Mouse (Mus musculus): ENCODE measurements around the gene Col4a3. TPM values are rescaled to one million over a fixed set of nuclear protein-coding genes. Genes with fewer than 3 reads are reported as not detected.

Gene Col4a3
- polyA plus RNA-seq, 1 experiment from 2014 or later: 0.38 TPM

GRCm38 (mm10) chr1:82590266-82590665 is 3.5 kb downstream of the Col4a3 start:
- Histone ChIP-seq H3K4me2 (ENCODE audit: low read depth, low read length) (no peak overlapping the region), H3K27ac (ENCODE audit: low read length) (no peak overlapping the region), H3K36me3 (ENCODE audit: control insufficient read depth, insufficient read depth) (no peaks in the 10 kb centered on the region), H3K27me3 (ENCODE audit: control insufficient read depth, insufficient read depth, low read depth, low read length) (peaks cover 10% of the 10 kb centered on the region), H3K9me3 (replicated peaks; ENCODE audit: control insufficient read depth, low read length) (no peaks in the 10 kb centered on the region), H3K9ac (ENCODE audit: low read depth, low read length) (no peak overlapping the region), H3K4me1 (ENCODE audit: control insufficient read depth, low read depth, low read length) (no peaks in the 10 kb centered on the region), H3K4me3 (ENCODE audit: low read depth, low read length) (no peak overlapping the region)
- ATAC-seq (ENCODE audit: low read depth): no peak
- 27% methylated on average over 4 of the region's 4 CpGs for WGBS (ENCODE audit: insufficient replicate concordance)

GRCm38 (mm10) chr1:82596864-82597596 is 10.3 kb downstream of the Col4a3 start:
- ATAC-seq (ENCODE audit: low read depth): no peak

GRCm38 (mm10) chr1:82603198-82603950 is 16.7 kb downstream of the Col4a3 start:
- WGBS (ENCODE audit: insufficient replicate concordance): 49% methylated on average over 7 of the region's 7 CpGs
- no peak for ATAC-seq (ENCODE audit: low read depth)
- H3K9me3 ChIP-seq (replicated peaks; ENCODE audit: control insufficient read depth, low read length): no peaks in the 10 kb centered on the region

More at GRCm38 (mm10) chr1:82596864-82597596, 10.3 kb downstream of the Col4a3 start:
- no peak overlapping the region for H3K27ac ChIP-seq (ENCODE audit: low read length)
- H3K27me3 ChIP-seq (ENCODE audit: control insufficient read depth, insufficient read depth, low read depth, low read length): no peaks in the 10 kb centered on the region
- no peak overlapping the region for H3K9ac ChIP-seq (ENCODE audit: low read depth, low read length)
- H3K4me3 ChIP-seq (ENCODE audit: low read depth, low read length): no peak overlapping the region
- no peaks in the 10 kb centered on the region for H3K36me3 ChIP-seq (ENCODE audit: control insufficient read depth, insufficient read depth)
- WGBS (ENCODE audit: insufficient replicate concordance): 48% methylated on average over 6 of the region's 6 CpGs
- H3K9me3 ChIP-seq (replicated peaks; ENCODE audit: control insufficient read depth, low read length): no peaks in the 10 kb centered on the region
- H3K4me2 ChIP-seq (ENCODE audit: low read depth, low read length): no peak overlapping the region
- H3K4me1 ChIP-seq (ENCODE audit: control insufficient read depth, low read depth, low read length): no peaks in the 10 kb centered on the region

GRCm38 (mm10) chr1:82605347-82605746 is 18.6 kb downstream of the Col4a3 start:
- ATAC-seq (ENCODE audit: low read depth): no peak
- WGBS (ENCODE audit: insufficient replicate concordance): 73% methylated on average over 7 of the region's 7 CpGs
- Histone ChIP-seq H3K27me3 (ENCODE audit: control insufficient read depth, insufficient read depth, low read depth, low read length) (no peaks in the 10 kb centered on the region), H3K4me2 (ENCODE audit: low read depth, low read length) (no peak overlapping the region), H3K27ac (ENCODE audit: low read length) (no peak overlapping the region), H3K9me3 (replicated peaks; ENCODE audit: control insufficient read depth, low read length) (no peaks in the 10 kb centered on the region), H3K9ac (ENCODE audit: low read depth, low read length) (no peak overlapping the region), H3K36me3 (ENCODE audit: control insufficient read depth, insufficient read depth) (no peaks in the 10 kb centered on the region), H3K4me1 (ENCODE audit: control insufficient read depth, low read depth, low read length) (no peaks in the 10 kb centered on the region), H3K4me3 (ENCODE audit: low read depth, low read length) (no peak overlapping the region)

More at GRCm38 (mm10) chr1:82603198-82603950, 16.7 kb downstream of the Col4a3 start:
- H3K4me1 ChIP-seq (ENCODE audit: control insufficient read depth, low read depth, low read length): no peaks in the 10 kb centered on the region
- H3K4me2 ChIP-seq (ENCODE audit: low read depth, low read length): no peak overlapping the region
- no peaks in the 10 kb centered on the region for H3K36me3 ChIP-seq (ENCODE audit: control insufficient read depth, insufficient read depth)
- no peak overlapping the region for H3K9ac ChIP-seq (ENCODE audit: low read depth, low read length)
- no peaks in the 10 kb centered on the region for H3K27me3 ChIP-seq (ENCODE audit: control insufficient read depth, insufficient read depth, low read depth, low read length)
- no peak overlapping the region for H3K27ac ChIP-seq (ENCODE audit: low read length)
- no peak overlapping the region for H3K4me3 ChIP-seq (ENCODE audit: low read depth, low read length)

GRCm38 (mm10) chr1:82605856-82606255 is 19.1 kb downstream of the Col4a3 start:
- Histone ChIP-seq H3K27me3 (ENCODE audit: control insufficient read depth, insufficient read depth, low read depth, low read length) (no peaks in the 10 kb centered on the region), H3K27ac (ENCODE audit: low read length) (no peak overlapping the region), H3K9ac (ENCODE audit: low read depth, low read length) (no peak overlapping the region), H3K9me3 (replicated peaks; ENCODE audit: control insufficient read depth, low read length) (no peaks in the 10 kb centered on the region), H3K4me1 (ENCODE audit: control insufficient read depth, low read depth, low read length) (no peaks in the 10 kb centered on the region), H3K36me3 (ENCODE audit: control insufficient read depth, insufficient read depth) (no peaks in the 10 kb centered on the region), H3K4me2 (ENCODE audit: low read depth, low read length) (no peak overlapping the region), H3K4me3 (ENCODE audit: low read depth, low read length) (no peak overlapping the region)
- WGBS (ENCODE audit: insufficient replicate concordance): 60% methylated on average over 7 of the region's 7 CpGs
- ATAC-seq (ENCODE audit: low read depth): no peak

DNA sequence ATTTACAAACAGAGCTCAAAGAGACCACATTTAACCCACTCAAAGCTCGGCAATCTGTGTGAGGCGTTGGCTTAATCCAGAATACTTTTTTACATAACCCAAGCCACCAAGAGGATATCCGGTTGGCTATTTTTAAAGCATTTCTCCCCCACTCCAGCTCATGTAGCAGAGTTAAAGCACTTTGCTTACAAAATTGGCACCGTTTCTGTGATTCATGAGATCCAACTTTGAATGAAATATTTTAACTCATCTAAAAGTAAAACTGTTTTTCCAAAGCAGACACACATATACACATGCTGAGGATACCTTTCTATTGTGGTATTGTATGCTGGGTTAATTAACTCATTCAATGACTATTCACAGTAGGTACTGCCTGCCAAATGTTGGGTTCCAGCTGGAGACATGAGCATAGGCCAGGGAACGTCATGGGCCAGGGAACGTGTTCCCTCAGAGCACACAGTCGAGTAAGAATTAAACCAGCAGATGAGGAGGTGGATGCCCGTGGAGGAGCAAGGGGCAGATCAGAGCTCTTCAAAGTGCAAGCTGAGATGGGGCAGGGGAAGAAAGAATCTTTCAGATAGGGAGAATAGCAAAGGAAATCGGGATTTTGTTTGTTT is 22.0 kb downstream of the Col4a3 start:
- Histone ChIP-seq H3K27me3 (ENCODE audit: control insufficient read depth, insufficient read depth, low read depth, low read length) (no peaks in the 10 kb centered on the region), H3K27ac (ENCODE audit: low read length) (no peak overlapping the region), H3K4me1 (ENCODE audit: control insufficient read depth, low read depth, low read length) (no peaks in the 10 kb centered on the region), H3K4me2 (ENCODE audit: low read depth, low read length) (no peak overlapping the region), H3K4me3 (ENCODE audit: low read depth, low read length) (no peak overlapping the region), H3K9me3 (replicated peaks; ENCODE audit: control insufficient read depth, low read length) (no peaks in the 10 kb centered on the region), H3K36me3 (ENCODE audit: control insufficient read depth, insufficient read depth) (no peaks in the 10 kb centered on the region), H3K9ac (ENCODE audit: low read depth, low read length) (no peak overlapping the region)
- 51% methylated on average over 9 of the region's 9 CpGs for WGBS (ENCODE audit: insufficient replicate concordance)
- ATAC-seq (ENCODE audit: low read depth): no peak

DNA sequence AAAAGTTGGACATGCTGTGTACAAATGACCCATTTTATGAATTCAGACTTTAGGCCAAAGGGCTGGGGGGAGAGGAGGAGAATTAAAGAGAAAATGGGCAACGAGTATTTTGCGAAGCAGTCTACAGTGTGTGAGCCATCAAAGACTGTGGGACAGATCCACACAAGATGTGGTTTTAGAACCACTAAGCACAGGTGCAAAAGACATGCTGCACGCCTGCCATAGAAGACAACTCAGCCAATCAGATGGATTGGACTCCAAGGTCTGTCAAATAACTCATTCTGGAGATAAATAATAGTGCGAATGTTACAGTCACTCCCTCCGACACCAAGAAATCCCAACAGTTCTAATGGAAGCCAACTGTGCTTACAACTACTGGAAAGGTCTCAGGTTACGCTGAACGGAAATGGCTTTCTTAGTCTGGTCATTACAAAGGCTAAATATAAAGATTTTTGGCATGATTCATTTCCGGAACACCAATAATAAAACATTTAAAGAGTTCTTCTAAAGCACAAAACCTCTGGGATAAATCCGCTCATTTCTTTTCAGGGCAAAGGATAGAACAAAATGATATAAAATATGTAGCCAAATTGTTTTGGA is 25.4 kb downstream of the Col4a3 start:
- Histone ChIP-seq H3K4me3 (ENCODE audit: low read depth, low read length) (no peak overlapping the region), H3K4me2 (ENCODE audit: low read depth, low read length) (no peak overlapping the region), H3K27me3 (ENCODE audit: control insufficient read depth, insufficient read depth, low read depth, low read length) (no peaks in the 10 kb centered on the region), H3K9me3 (replicated peaks; ENCODE audit: control insufficient read depth, low read length) (no peaks in the 10 kb centered on the region), H3K4me1 (ENCODE audit: control insufficient read depth, low read depth, low read length) (no peaks in the 10 kb centered on the region), H3K9ac (ENCODE audit: low read depth, low read length) (no peak overlapping the region), H3K27ac (ENCODE audit: low read length) (no peak overlapping the region), H3K36me3 (ENCODE audit: control insufficient read depth, insufficient read depth) (no peaks in the 10 kb centered on the region)
- no peak for ATAC-seq (ENCODE audit: low read depth)
- WGBS (ENCODE audit: insufficient replicate concordance): 71% methylated on average over 9 of the region's 9 CpGs

- no peak for ATAC-seq (ENCODE audit: low read depth)
- WGBS (ENCODE audit: insufficient replicate concordance): 49% methylated on average over 5 of the region's 5 CpGs
- no peaks in the 10 kb centered on the region for H3K4me1 ChIP-seq (ENCODE audit: control insufficient read depth, low read depth, low read length)
- H3K9ac ChIP-seq (ENCODE audit: low read depth, low read length): no peak overlapping the region
- no peak overlapping the region for H3K27ac ChIP-seq (ENCODE audit: low read length)
- no peaks in the 10 kb centered on the region for H3K9me3 ChIP-seq (replicated peaks; ENCODE audit: control insufficient read depth, low read length)
- no peaks in the 10 kb centered on the region for H3K36me3 ChIP-seq (ENCODE audit: control insufficient read depth, insufficient read depth)
- H3K4me3 ChIP-seq (ENCODE audit: low read depth, low read length): no peak overlapping the region
- H3K4me2 ChIP-seq (ENCODE audit: low read depth, low read length): no peak overlapping the region
- H3K27me3 ChIP-seq (ENCODE audit: control insufficient read depth, insufficient read depth, low read depth, low read length): no peaks in the 10 kb centered on the region
Measured at GRCm38 (mm10) chr1:82618001-82618400, 31.3 kb downstream of the Col4a3 start.

All from liver, embryonic 16.5 days (tissue).